Mouse (Mus musculus) c-Kit-positive CD71-positive TER-119-positive erythroid progenitor cells, embryonic 14.5 days (primary cell): ENCODE measurements around the gene Pcyt1b.
A peak's percentile ranks its signal among the peaks of the same experiment; 100 is the strongest.

Experiments
- DNase-seq: peaks from one replicate; pipeline ENCODE4 v3.0.0-alpha.2; 2013; ENCODE audit warnings: low spot score

The Pcyt1b gene

GRCm38 (mm10) chrX:93654218-93655002 is at the start of gene Pcyt1b:
Pcyt1b (plus strand) TSS chrX:93654863.
- no peak for DNase-seq

GRCm38 (mm10) chrX:93630256-93630655 is 24.4 kb upstream of the Pcyt1b start:
- no peak for DNase-seq

GRCm38 (mm10) chrX:93631657-93632449 is 22.8 kb upstream of the Pcyt1b start, which contains the start of gene Pola1:
Pola1 (minus strand) TSS chrX:93632155.
- DNase-seq = peak; percentile 73

GRCm38 (mm10) chrX:93634861-93635375 is 19.7 kb upstream of the Pcyt1b start:
- no peak for DNase-seq

- no peak for DNase-seq
Measured at GRCm38 (mm10) chrX:93643600-93643999, 11.1 kb upstream of the Pcyt1b start.

GRCm38 (mm10) chrX:93644022-93644421 is 10.6 kb upstream of the Pcyt1b start:
- DNase-seq = no peak

GRCm38 (mm10) chrX:93650738-93651137 is 3.9 kb upstream of the Pcyt1b start:
- DNase-seq = no peak

GRCm38 (mm10) chrX:93655153-93655552 is 490 bp downstream of the Pcyt1b start:
- no peak for DNase-seq

- DNase-seq = peak; percentile 20
Measured at GRCm38 (mm10) chrX:93663919-93664586, 9.4 kb downstream of the Pcyt1b start.

GRCm38 (mm10) chrX:93664787-93665186 is 10.1 kb downstream of the Pcyt1b start:
- peak; percentile 60 for DNase-seq

- DNase-seq = no peak
Measured at GRCm38 (mm10) chrX:93674432-93674831, 19.8 kb downstream of the Pcyt1b start.

- DNase-seq = peak; percentile 85
Measured at GRCm38 (mm10) chrX:93674836-93675795, 20.5 kb downstream of the Pcyt1b start.

GRCm38 (mm10) chrX:93676228-93676627 is 21.6 kb downstream of the Pcyt1b start:
- no peak for DNase-seq

- no peak for DNase-seq
Measured at GRCm38 (mm10) chrX:93689287-93689686, 34.6 kb downstream of the Pcyt1b start.

- no peak for DNase-seq
Measured at GRCm38 (mm10) chrX:93690672-93691071, 36.0 kb downstream of the Pcyt1b start.

GRCm38 (mm10) chrX:93697596-93697995 is 42.9 kb downstream of the Pcyt1b start:
- DNase-seq = no peak

- DNase-seq = peak; percentile 75
Measured at GRCm38 (mm10) chrX:93700528-93701225, 46.0 kb downstream of the Pcyt1b start.

GRCm38 (mm10) chrX:93712566-93712965 is 57.9 kb downstream of the Pcyt1b start:
- no peak for DNase-seq

- DNase-seq = no peak
Measured at GRCm38 (mm10) chrX:93729529-93729928, 74.9 kb downstream of the Pcyt1b start.

- DNase-seq = no peak
Measured at GRCm38 (mm10) chrX:93730854-93731253, 76.2 kb downstream of the Pcyt1b start.
